Mouse (Mus musculus) midbrain, embryonic 13.5 days (tissue): Measurements from ENCODE around the gene Hist1h3c. TPM values are rescaled to one million over a fixed set of nuclear protein-coding genes. Genes with fewer than 3 reads are reported as not detected.
"Not testable (repeated sequence)": the region's sequence is repeated elsewhere in the genome, so short reads cannot be mapped to it uniquely, and the experiment has no call there.

ENCODE experiments used
- ATAC-seq: fragments of 200-750 bp; cut with Nextera tagmentation; 2 replicates; pipeline ENCODE4 v1.8.0; 2017; ENCODE audit warnings: mild to moderate bottlenecking, moderate TSS enrichment, moderate library complexity
- H3K27ac ChIP-seq: fragments of 300-500 bp; sonication (generic); 2 replicates; pipeline ENCODE4 v1.5.1; 2015; ENCODE audit warnings: inconsistent platforms, mild to moderate bottlenecking, moderate library complexity
- H3K27me3 ChIP-seq: fragments of 300-500 bp; sonication (generic); 2 replicates; pipeline ENCODE4 v1.6.1; 2015; ENCODE audit warnings: mild to moderate bottlenecking, inconsistent platforms
- H3K36me3 ChIP-seq: fragments of 300-500 bp; sonication (generic); 2 replicates; pipeline ENCODE4 v1.6.1; 2015; ENCODE audit warnings: mild to moderate bottlenecking, inconsistent platforms
- H3K4me1 ChIP-seq: fragments of 300-500 bp; sonication (generic); replicated peaks from 2 replicates; pipeline ENCODE4 v1.6.1; 2015; ENCODE audit warnings: inconsistent platforms
- H3K4me2 ChIP-seq: fragments of 300-500 bp; sonication (generic); replicated peaks from 2 replicates; pipeline ENCODE4 v1.6.1; 2015; ENCODE audit warnings: moderate library complexity, mild to moderate bottlenecking, inconsistent platforms
- H3K4me3 ChIP-seq: fragments of 300-500 bp; sonication (generic); replicated peaks from 2 replicates; pipeline ENCODE4 v1.5.1; 2015; ENCODE audit warnings: mild to moderate bottlenecking, inconsistent platforms
- H3K9ac ChIP-seq: fragments of 300-500 bp; sonication (generic); replicated peaks from 2 replicates; pipeline ENCODE4 v1.6.1; 2015; ENCODE audit warnings: mild to moderate bottlenecking, inconsistent platforms
- H3K9me3 ChIP-seq: fragments of 300-500 bp; sonication (generic); 2 replicates; pipeline ENCODE4 v1.6.1; 2016; ENCODE audit warnings: mild to moderate bottlenecking, inconsistent platforms
- WGBS: fragments of 180-500 bp; shearing (Covaris S2); methylation state at CpG from one replicate; pipeline ENCODE4 v1.1.7; 2015; 5-methylcytosine and 5-hydroxymethylcytosine counted together
- polyA plus RNA-seq: library from polyadenylated mRNA; unstranded; fragments of >200 nt; fragmentation: Nextera tagmentation; extraction: Ambion mirVana; gene quantifications from 2 replicates; pipeline ENCODE4 v1.2.1, GENCODE M21; 2015

Gene Hist1h3c
- polyA plus RNA-seq, 1 experiment from 2014 or later: 3.2 TPM

DNA sequence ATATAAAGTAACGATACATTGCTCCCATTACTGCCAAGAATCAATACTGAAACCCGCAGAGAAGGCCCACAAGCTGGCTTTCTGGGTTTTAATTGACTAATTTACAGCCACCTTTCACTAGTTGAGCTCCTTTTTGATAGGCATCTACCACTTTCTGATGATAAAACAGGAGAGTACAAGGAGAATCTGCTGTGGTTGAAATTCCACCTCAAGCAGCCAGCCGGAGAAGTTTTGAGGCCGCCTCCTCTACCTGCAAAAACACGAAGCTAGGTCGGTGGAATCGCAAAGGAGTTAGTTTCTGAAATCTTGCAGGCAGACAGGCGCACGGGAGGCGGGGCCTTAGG lies 17.8 kb upstream of the Hist1h3c start:
- 1% methylated on average over 10 of the region's 10 CpGs for WGBS
- Histone ChIP-seq H3K9ac (0 out of 2 replicates have a peak overlapping the region, but pooled peaks have one; percentile 11), H3K4me2 (peak overlapping the region; percentile 87), H3K4me1 (peaks cover 30% of the 10 kb centered on the region), H3K27ac (peak overlapping the region; percentile 85), H3K36me3 (no peaks in the 10 kb centered on the region), H3K4me3 (peak overlapping the region; percentile 59), H3K27me3 (no peaks in the 10 kb centered on the region), H3K9me3 (no peaks in the 10 kb centered on the region)
- no peak for ATAC-seq

DNA sequence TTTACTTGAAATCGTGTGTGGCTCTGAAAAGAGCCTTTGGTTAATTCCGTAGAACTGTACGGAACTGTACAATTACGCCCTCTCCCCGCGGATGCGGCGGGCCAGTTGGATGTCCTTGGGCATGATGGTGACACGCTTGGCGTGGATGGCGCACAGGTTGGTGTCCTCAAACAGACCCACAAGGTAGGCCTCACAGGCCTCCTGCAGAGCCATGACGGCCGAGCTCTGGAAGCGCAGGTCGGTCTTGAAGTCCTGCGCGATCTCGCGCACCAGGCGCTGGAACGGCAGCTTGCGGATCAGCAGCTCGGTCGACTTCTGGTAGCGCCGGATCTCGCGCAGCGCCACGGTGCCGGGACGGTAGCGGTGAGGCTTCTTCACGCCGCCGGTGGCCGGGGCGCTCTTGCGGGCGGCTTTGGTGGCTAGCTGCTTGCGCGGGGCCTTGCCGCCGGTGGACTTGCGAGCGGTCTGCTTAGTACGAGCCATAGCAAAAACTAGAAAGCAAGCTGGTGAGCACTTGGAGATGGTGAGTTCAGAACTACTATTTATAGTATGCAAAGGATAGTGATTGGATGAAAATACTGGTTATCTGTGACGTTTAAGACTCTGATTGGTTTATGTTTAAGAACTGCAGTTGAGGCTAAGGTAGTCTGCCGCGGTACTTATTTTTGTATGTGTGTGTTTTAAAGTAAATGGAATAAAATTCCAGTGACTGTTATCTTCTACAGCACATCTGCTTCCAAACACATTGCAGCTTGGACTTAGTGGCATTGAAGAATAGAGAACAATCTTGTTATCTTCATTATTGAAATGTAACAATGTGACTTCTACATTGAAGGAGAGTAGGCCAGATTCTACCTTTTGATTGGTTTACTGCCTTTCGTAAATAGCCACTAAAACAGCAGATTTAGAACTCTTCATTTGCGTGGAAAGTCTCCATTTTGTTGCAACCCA lies 16.7 kb upstream of the Hist1h3c start, which contains the start of gene Hist1h3a:
TSS of gene Hist1h3a (minus strand) at position 516 of the 951 bp plus-strand sequence.
- Histone ChIP-seq H3K9ac (peak within 1 kb of the TSS; percentile 61), H3K4me2 (peak within 1 kb of the TSS; percentile 87), H3K27ac (peak within 1 kb of the TSS; percentile 85), H3K4me3 (peak within 1 kb of the TSS; percentile 59), H3K4me1 (peaks cover 35% of the 10 kb centered on the region)
- H3K36me3 ChIP-seq, H3K27me3 ChIP-seq, H3K9me3 ChIP-seq: not testable (repeated sequence)
- WGBS: under 1% methylated on average over 27 of the region's 52 CpGs
- ATAC-seq: peak; percentile 62

DNA sequence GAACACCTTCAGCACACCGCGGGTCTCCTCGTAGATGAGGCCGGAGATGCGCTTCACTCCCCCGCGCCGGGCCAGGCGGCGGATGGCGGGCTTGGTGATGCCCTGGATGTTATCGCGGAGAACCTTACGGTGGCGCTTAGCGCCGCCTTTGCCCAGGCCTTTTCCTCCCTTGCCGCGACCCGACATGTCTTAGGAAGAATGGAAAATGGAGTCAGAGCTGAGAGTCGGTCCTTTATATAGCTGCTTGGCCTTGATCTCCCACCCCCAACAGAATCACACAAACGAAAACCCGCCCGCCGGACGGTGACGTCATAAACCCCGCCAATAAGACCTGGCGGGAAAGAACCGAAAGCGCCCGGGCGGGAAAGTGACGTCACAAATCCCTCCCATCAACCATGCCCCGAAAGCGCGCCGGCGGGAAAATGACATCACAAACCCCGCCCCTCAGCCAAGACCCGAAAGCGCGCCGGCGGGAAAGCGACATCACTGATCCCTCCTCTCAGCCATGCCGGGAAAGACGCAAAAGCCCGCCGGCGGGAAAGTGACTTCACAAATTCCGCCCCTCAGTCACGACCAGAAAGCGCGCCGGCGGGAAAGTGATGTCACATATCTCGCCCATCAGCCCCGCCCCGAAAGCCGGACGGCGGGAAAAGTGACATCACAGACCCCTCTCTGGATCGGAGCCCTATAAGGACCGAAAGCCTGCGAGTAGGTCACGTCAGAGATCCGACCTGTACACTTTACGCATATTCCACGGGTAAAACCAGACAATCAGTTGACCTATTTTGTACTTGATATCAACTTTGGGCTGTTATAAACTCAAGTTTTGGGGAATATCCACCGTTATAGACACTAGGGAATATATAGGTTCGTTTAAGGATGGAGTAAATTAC lies 15.8 kb upstream of the Hist1h3c start, which contains the start of gene Hist1h4a:
TSS of gene Hist1h4a (minus strand) at position 259 of the 893 bp plus-strand sequence.
- H3K9me3 ChIP-seq: no peaks in the 10 kb centered on the region
- H3K4me1 ChIP-seq: peaks cover 35% of the 10 kb centered on the region
- H3K9ac ChIP-seq: peak within 1 kb of the TSS; percentile 66
- H3K27me3 ChIP-seq: no peaks in the 10 kb centered on the region
- peak within 1 kb of the TSS; percentile 84 for H3K27ac ChIP-seq
- no peaks in the 10 kb centered on the region for H3K36me3 ChIP-seq
- H3K4me3 ChIP-seq: peak within 1 kb of the TSS; percentile 59
- ATAC-seq: peak; percentile 82
- under 1% methylated on average over 61 of the region's 72 CpGs for WGBS
- H3K4me2 ChIP-seq: peak within 1 kb of the TSS; percentile 87

DNA sequence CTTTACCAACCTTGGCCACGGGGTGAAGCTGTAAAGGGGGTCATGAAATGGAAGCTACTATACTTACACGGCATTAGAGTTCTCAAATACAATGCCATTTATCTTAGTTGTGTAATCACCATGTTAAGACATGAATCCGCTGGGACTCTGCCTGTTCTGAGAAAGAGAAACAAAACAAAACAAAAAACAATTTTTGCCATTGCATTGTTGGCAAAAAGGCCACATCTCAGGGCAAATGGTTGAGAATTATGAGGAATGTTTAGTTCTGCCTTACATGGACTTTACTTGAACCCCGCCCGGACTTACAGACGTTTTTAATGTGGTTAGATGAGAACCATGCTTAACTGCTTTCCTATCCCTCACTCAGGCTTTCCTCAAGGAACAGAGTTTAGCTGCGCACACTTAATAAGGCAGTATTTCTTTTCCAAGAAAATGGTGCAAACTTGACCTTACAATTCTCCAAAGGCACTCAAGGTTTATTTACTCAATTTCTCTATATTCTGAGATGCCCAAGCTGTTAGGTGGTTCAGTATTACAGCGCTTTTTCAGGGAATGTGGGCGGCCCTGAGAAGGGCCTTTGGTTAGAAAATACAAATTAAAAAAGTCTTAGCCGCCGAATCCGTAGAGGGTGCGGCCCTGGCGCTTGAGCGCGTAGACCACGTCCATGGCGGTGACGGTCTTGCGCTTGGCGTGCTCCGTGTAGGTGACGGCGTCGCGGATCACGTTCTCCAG lies 15.0 kb upstream of the Hist1h3c start:
- no peaks in the 10 kb centered on the region for H3K9me3 ChIP-seq
- no peaks in the 10 kb centered on the region for H3K36me3 ChIP-seq
- peak overlapping the region; percentile 59 for H3K4me3 ChIP-seq
- peaks cover 35% of the 10 kb centered on the region for H3K4me1 ChIP-seq
- 2% methylated on average over 22 of the region's 27 CpGs for WGBS
- H3K9ac ChIP-seq: peak overlapping the region; percentile 66
- ATAC-seq: no peak
- peak overlapping the region; percentile 87 for H3K4me2 ChIP-seq
- H3K27ac ChIP-seq: peak overlapping the region; percentile 84
- no peaks in the 10 kb centered on the region for H3K27me3 ChIP-seq

DNA sequence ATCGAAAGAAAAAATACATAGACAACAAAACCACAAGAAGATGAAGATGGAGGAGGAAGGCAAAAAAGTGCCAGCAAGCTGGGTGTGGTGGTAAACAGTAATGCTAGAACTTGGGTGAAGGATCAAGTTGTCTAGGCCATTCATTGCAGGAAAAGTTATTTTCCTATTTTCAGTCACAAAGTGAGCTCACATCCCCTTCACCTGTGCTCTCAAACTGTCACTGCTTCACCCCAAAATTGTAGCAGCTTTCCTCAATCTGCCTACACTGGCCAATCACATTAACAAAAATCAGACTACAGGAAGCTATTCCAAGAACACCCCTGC lies 14.5 kb upstream of the Hist1h3c start:
- H3K27me3 ChIP-seq: no peaks in the 10 kb centered on the region
- WGBS: 74% methylated on average over 1 of the region's 1 CpGs
- H3K9ac ChIP-seq: peak overlapping the region; percentile 66; the same call in 1 of the 2 replicates

DNA sequence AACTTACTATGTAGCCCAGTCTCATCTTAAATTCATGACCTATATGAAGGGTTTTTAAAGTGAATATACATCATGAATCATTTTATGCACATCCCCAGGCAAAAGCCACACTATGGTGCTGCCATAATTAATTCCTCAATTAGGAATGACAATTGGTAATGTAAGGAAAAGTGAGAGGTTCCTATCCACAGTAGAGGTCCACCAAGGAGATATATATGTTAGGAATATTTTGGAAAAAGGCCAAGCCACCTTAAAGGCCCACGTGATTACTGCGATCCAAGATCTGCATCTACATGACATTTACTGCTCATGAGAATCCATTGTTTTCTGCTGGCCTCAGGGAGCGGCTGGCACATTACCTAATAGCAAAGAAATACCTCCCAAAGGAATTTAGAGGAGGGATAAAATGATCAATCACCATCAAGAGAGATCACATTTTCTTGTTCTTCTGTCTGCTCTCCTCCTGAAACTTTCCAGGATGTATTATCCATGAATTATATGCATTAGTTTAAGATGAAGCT lies 13.9 kb upstream of the Hist1h3c start:
- H3K9me3 ChIP-seq: no peaks in the 10 kb centered on the region
- no peak overlapping the region for H3K4me3 ChIP-seq
- H3K4me1 ChIP-seq: peaks cover 32% of the 10 kb centered on the region
- ATAC-seq: no peak
- no peak overlapping the region for H3K9ac ChIP-seq
- no peak overlapping the region for H3K4me2 ChIP-seq
- 83% methylated on average over 3 of the region's 3 CpGs for WGBS
- H3K36me3 ChIP-seq: no peaks in the 10 kb centered on the region
- H3K27ac ChIP-seq: no peak overlapping the region
- H3K27me3 ChIP-seq: no peaks in the 10 kb centered on the region

More for the DNA sequence above, 14.5 kb upstream of the Hist1h3c start:
- ATAC-seq: no peak
- H3K4me3 ChIP-seq: peak overlapping the region; percentile 59
- H3K36me3 ChIP-seq: no peaks in the 10 kb centered on the region
- peaks cover 35% of the 10 kb centered on the region for H3K4me1 ChIP-seq
- peak overlapping the region; percentile 84; the same call in 1 of the 2 replicates for H3K27ac ChIP-seq
- peak overlapping the region; percentile 87 for H3K4me2 ChIP-seq
- H3K9me3 ChIP-seq: no peaks in the 10 kb centered on the region

DNA sequence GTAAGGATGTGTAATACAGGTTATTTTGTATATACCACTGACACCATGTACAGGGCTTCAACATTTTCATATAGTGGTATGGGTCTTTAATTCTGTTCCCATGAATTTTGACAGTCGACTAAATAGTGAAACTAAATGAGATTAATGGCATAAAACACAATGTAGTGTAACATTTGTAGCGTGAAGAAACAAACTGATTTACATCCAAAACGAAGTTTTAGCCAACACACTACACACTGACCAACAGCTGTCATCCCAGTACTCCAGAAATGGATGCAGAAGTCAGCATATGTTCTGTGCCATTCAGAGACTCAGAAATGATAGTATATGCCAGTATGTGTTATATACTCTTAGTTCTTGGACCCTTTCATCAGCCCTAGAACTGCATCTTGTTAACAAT lies 12.5 kb upstream of the Hist1h3c start:
- no peaks in the 10 kb centered on the region for H3K27me3 ChIP-seq
- WGBS: 50% methylated on average over 3 of the region's 3 CpGs
- no peak overlapping the region for H3K4me2 ChIP-seq
- no peak overlapping the region for H3K9ac ChIP-seq
- no peaks in the 10 kb centered on the region for H3K9me3 ChIP-seq
- peaks cover 23% of the 10 kb centered on the region for H3K4me1 ChIP-seq
- no peak overlapping the region for H3K27ac ChIP-seq
- no peaks in the 10 kb centered on the region for H3K36me3 ChIP-seq
- no peak overlapping the region for H3K4me3 ChIP-seq
- no peak for ATAC-seq

DNA sequence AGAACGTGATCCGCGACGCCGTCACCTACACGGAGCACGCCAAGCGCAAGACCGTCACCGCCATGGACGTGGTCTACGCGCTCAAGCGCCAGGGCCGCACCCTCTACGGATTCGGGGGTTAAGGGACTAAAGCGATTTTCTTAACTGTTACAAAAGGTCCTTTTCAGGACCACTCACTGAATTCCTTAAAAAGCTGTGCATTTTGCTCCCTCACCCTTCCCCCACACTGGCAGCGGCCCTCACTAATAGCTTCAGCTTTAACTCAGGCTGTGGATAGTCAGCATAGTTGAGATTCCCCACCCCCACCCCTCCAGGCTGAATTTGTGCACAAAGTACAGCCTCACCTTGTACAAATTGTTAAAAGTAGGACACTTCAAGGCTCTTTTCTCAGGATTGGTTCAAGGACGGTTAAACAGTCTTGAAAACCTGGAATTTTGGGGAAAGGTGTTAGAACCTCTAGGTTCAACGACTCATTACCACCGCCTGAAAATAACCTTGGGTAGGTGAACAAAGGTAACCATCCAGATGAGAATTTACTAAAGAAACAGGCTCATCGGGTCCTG lies 11.9 kb upstream of the Hist1h3c start:
- peak; percentile 18; the same call in 1 of the 2 replicates for ATAC-seq
- Histone ChIP-seq H3K4me1 (peaks cover 24% of the 10 kb centered on the region), H3K36me3 (no peaks in the 10 kb centered on the region), H3K27ac (peak overlapping the region; percentile 82), H3K4me2 (peak overlapping the region; percentile 64), H3K4me3 (peak overlapping the region; percentile 38), H3K27me3 (no peaks in the 10 kb centered on the region), H3K9ac (peak overlapping the region; percentile 64), H3K9me3 (no peaks in the 10 kb centered on the region)
- 2% methylated on average over 19 of the region's 23 CpGs for WGBS

DNA sequence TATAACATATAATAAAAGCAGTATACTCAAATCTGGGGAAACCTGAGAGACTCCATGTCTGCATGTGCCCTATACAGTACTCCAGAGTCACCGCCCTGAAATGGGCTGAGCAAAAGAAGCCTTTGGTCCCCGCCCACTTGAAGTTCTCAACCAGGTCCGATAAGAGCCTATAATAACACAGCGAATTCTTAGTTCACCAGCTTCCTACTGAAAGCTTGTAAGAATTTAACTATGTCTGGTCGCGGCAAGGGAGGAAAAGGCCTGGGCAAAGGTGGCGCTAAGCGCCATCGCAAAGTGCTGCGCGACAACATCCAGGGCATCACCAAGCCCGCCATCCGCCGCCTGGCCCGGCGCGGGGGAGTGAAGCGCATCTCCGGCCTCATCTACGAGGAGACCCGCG lies 11.4 kb upstream of the Hist1h3c start, which contains the start of gene Hist1h4b:
TSS of gene Hist1h4b (plus strand) at position 224 of the 400 bp plus-strand sequence.
- Histone ChIP-seq H3K9me3 (no peaks in the 10 kb centered on the region), H3K36me3 (no peaks in the 10 kb centered on the region), H3K4me2 (peak within 1 kb of the TSS; percentile 64), H3K9ac (peak within 1 kb of the TSS; percentile 64), H3K4me1 (peaks cover 24% of the 10 kb centered on the region), H3K27ac (peak within 1 kb of the TSS; percentile 82), H3K4me3 (peak within 1 kb of the TSS; percentile 38), H3K27me3 (no peaks in the 10 kb centered on the region)
- under 1% methylated on average over 17 of the region's 22 CpGs for WGBS
- peak; percentile 72 for ATAC-seq

DNA sequence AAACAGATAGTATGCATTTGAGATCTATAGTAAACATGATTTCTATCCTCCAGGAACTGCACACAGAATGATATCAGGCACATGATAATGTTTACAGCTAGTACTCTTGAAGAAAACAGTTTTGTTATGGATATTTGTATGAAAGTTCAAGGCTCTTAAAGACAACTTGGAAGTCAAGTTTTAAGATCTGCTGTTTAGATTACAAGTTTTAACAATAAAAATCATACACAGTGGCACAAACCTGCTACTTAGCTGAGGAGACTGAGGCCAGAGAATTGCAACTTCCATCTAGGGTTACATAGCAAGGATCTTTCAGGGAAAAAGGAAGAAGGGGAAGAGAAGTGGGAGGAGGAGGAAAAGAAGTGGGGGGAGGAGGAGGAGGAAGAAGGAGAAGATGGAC lies 9.6 kb upstream of the Hist1h3c start:
- no peaks in the 10 kb centered on the region for H3K9me3 ChIP-seq
- H3K4me2 ChIP-seq: no peak overlapping the region
- H3K4me1 ChIP-seq: peaks cover 18% of the 10 kb centered on the region
- no peaks in the 10 kb centered on the region for H3K27me3 ChIP-seq
- no peak overlapping the region for H3K27ac ChIP-seq
- no peak overlapping the region for H3K4me3 ChIP-seq
- no peaks in the 10 kb centered on the region for H3K36me3 ChIP-seq
- no peak for ATAC-seq
- H3K9ac ChIP-seq: no peak overlapping the region
